Mouse (Mus musculus): ENCODE results near the gene Nudt8.

Gene Nudt8

DNA sequence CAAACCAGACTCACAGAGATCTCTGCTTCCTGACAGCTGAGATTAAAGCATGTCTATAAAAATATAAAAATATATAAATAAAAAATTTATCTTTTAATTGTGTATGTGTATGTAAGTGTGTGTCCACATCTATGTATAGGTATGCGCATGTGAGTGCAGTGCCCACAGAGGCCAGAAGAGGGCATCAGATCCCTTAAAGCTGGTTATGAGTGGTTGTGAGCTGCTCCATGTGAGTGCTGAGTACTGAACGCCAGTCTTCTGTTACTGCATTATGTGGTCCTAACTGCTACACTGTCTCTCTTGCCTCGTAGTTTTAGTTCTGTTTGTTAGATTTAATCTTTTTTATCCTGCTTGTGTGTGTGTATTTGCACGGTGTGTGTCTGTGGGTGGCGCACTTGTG is 50.6 kb downstream of the Nudt8 start:
- in situ Hi-C loops (cut with MseI, MboI), result loop anchor here (5.0 kb wide), 2 partner anchors 34 to 36 kb away; no protein-coding TSS in a partner anchor

Measured in mouse trophoblast stem cell (cell line).